Mouse (Mus musculus): ENCODE data around the gene Pias4.
"Not testable (repeated sequence)": the region's sequence is repeated elsewhere in the genome, so short reads cannot be mapped to it uniquely, and the experiment has no call there.

The Pias4 gene

DNA sequence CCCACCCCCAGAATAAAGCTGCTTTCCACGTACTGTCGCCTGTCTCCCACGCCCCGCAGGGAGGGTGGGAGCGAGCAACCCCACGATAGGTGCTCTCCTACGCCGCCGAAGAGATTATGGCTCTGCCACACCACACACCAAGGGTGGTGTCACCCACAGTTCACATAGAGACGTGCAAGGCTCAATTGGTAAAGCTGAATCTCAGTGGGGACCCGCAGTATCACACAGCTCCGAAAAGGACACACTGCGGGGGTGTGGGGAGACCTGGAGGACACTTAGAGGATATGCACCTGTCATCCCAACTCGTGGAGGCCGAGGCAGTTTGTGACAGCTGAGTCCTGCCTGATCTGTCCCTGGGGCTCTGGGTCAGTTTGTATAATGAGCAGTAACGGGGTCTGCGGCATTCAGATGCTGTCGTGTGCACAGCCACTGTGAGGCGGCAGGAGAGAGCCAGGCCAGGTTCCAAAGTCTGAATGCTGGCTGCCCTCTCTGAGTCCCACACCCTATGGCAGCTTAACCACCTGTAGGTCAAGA lies 25.3 kb upstream of the Pias4 start:
- in situ Hi-C loops (cut with MboI; ENCODE audit: unreplicated experiment in 2 of 2) = loop anchor here in 1 of 2 experiments (10.0 kb wide), 1 partner anchor 362 kb away; the partner anchor contains the start of gene Aes

- in situ Hi-C loops (cut with MboI; ENCODE audit: unreplicated experiment in 2 of 2) = loop anchor here in 1 of 2 experiments (10.0 kb wide), 1 partner anchor 362 kb away; the partner anchor contains the start of gene Aes
Observed at GRCm38 (mm10) chr10:81192270-81192967, 24.7 kb upstream of the Pias4 start.

- in situ Hi-C loops (cut with MboI; ENCODE audit: unreplicated experiment in 2 of 2) = loop anchor here in 1 of 2 experiments (10.0 kb wide), 1 partner anchor 363 kb away; the partner anchor contains the start of gene Aes
Observed at GRCm38 (mm10) chr10:81191342-81191982, 23.7 kb upstream of the Pias4 start.

GRCm38 (mm10) chr10:81190912-81191321 lies 23.2 kb upstream of the Pias4 start:
- in situ Hi-C loops (cut with MboI; ENCODE audit: unreplicated experiment in 2 of 2) = loop anchor here in 1 of 2 experiments (10.0 kb wide), 1 partner anchor 364 kb away; the partner anchor contains the start of gene Aes

- in situ Hi-C loops (cut with MboI; ENCODE audit: unreplicated experiment in 2 of 2) = loop anchor here in 1 of 2 experiments (10.0 kb wide), 1 partner anchor 364 kb away; the partner anchor contains the start of gene Aes
Observed at GRCm38 (mm10) chr10:81190236-81190911, 22.7 kb upstream of the Pias4 start.

GRCm38 (mm10) chr10:81189821-81190220 lies 22.1 kb upstream of the Pias4 start:
- in situ Hi-C loops (cut with MboI; ENCODE audit: unreplicated experiment in 2 of 2) = loop anchor here in 1 of 2 experiments (10.0 kb wide), 1 partner anchor 365 kb away; the partner anchor contains the start of gene Aes

GRCm38 (mm10) chr10:81187161-81187560 lies 19.4 kb upstream of the Pias4 start:
- in situ Hi-C loops (cut with MboI; ENCODE audit: unreplicated experiment in 2 of 2) = no loop called here

GRCm38 (mm10) chr10:81184765-81185164 lies 17.0 kb upstream of the Pias4 start:
- in situ Hi-C loops (cut with MboI; ENCODE audit: unreplicated experiment in 2 of 2) = no loop called here

- in situ Hi-C loops (cut with MboI; ENCODE audit: unreplicated experiment in 2 of 2) = no loop called here
Observed at GRCm38 (mm10) chr10:81183805-81184204, 16.1 kb upstream of the Pias4 start, which contains the start of gene 4930442H23Rik. 4930442H23Rik (minus strand) TSS chr10:81183849.

GRCm38 (mm10) chr10:81182336-81183333 lies 14.9 kb upstream of the Pias4 start, which contains the start of gene Dapk3:
Dapk3 (plus strand) TSS chr10:81183005.
- in situ Hi-C loops (cut with MboI; ENCODE audit: unreplicated experiment in 2 of 2) = no loop called here

DNA sequence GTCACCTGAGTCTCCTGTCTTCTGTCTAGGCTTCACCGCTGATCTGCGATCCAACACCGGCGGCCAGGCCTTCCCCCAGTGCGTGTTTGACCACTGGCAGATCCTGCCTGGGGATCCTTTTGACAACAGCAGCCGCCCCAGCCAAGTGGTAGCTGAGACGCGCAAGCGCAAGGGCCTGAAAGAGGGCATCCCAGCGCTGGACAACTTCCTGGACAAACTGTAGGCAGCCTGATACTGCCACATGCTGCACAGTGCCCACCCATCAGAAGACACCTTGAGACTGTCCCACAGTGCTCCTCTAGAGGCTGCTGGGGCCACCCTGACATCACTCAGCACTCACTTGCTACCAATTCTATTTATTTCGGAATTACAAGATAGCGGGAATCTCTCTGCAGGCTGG lies 14.1 kb upstream of the Pias4 start:
- in situ Hi-C loops (cut with MboI; ENCODE audit: unreplicated experiment in 2 of 2) = not testable (repeated sequence)

GRCm38 (mm10) chr10:81180946-81181345 lies 13.2 kb upstream of the Pias4 start:
- in situ Hi-C loops (cut with MboI; ENCODE audit: unreplicated experiment in 2 of 2) = no loop called here

DNA sequence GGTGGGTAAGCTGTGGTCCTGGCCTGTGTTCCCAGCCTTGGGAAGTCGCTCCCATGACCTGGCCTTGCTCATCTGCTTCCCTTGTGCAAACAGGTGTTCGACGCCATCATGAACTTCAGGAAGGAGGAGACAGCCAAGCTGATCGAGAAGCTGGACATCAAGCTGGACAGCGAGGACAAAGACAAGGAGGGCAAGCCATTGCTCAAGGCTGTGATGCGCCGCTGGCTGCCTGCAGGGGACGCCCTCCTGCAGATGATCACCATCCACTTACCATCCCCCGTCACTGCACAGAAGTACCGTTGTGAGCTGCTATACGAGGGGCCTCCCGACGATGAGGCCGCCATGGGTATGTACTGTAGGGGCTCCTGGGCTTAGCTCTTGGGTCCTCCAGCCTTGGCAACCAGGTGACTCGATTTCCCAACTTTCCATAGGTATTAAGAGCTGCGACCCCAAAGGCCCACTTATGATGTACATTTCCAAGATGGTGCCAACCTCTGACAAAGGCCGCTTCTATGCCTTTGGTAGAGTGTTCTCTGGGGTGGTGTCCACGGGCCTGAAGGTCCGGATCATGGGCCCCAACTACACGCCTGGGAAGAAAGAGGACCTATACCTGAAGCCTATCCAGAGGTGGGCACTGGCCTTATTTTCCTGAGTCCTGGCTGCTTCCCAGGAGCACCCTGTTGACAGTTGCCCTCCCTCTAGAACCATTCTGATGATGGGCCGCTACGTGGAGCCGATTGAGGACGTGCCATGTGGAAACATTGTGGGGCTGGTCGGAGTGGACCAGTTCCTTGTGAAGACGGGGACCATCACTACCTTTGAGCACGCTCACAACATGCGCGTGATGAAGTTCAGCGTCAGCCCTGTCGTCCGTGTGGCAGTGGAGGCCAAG lies 12.0 kb upstream of the Pias4 start:
- in situ Hi-C loops (cut with MboI; ENCODE audit: unreplicated experiment in 2 of 2) = loop anchor here (5.0 to 10.0 kb wide), 2 partner anchors 177 to 255 kb away; no protein-coding TSS in a partner anchor

GRCm38 (mm10) chr10:81178927-81179326 lies 11.2 kb upstream of the Pias4 start:
- in situ Hi-C loops (cut with MboI; ENCODE audit: unreplicated experiment in 2 of 2) = loop anchor here (5.0 to 10.0 kb wide), 2 partner anchors 177 to 254 kb away; no protein-coding TSS in a partner anchor

GRCm38 (mm10) chr10:81177958-81178712 lies 10.4 kb upstream of the Pias4 start:
- in situ Hi-C loops (cut with MboI; ENCODE audit: unreplicated experiment in 2 of 2) = loop anchor here (5.0 to 10.0 kb wide), 2 partner anchors 176 to 253 kb away; no protein-coding TSS in a partner anchor

- in situ Hi-C loops (cut with MboI; ENCODE audit: unreplicated experiment in 2 of 2) = loop anchor here (5.0 to 10.0 kb wide), 2 partner anchors 175 to 253 kb away; no protein-coding TSS in a partner anchor
Observed at GRCm38 (mm10) chr10:81177491-81177925, 9.8 kb upstream of the Pias4 start.

All from v-Abl transformed pro-B cells (cell line).